Mouse (Mus musculus) hindbrain, embryonic 11.5 days (tissue): ENCODE measurements around the gene Hc. TPM values are rescaled to one million over a fixed set of nuclear protein-coding genes. Genes with fewer than 3 reads are reported as not detected.
A peak's percentile ranks its signal among the peaks of the same experiment; 100 is the strongest.

Experiments
- ATAC-seq: fragments of 200-750 bp; cut with Nextera tagmentation; 2 replicates; pipeline ENCODE4 v1.8.0; 2017; ENCODE audit warnings: mild to moderate bottlenecking, moderate TSS enrichment, moderate library complexity; ENCODE audit not compliant: low FRiP score
- DNase-seq: peaks from one replicate; pipeline ENCODE4 v3.0.0-alpha.2; 2015; ENCODE audit warnings: low spot score
- H3K27ac ChIP-seq: fragments of 300-500 bp; sonication (generic); 2 replicates; pipeline ENCODE4 v1.5.1; 2014; ENCODE audit warnings: mild to moderate bottlenecking, low read depth, low read length
- H3K27me3 ChIP-seq: fragments of 300-500 bp; sonication (generic); 2 replicates; pipeline ENCODE4 v1.6.1; 2014; ENCODE audit warnings: mild to moderate bottlenecking, low read length, moderate library complexity, mixed read lengths; ENCODE audit not compliant: control insufficient read depth, insufficient read depth
- H3K36me3 ChIP-seq: fragments of 300-500 bp; sonication (generic); 2 replicates; pipeline ENCODE4 v1.6.1; 2014; ENCODE audit warnings: mild to moderate bottlenecking, low read length, moderate library complexity, mixed read lengths; ENCODE audit not compliant: control insufficient read depth, insufficient read depth
- H3K4me1 ChIP-seq: fragments of 300-500 bp; sonication (generic); replicated peaks from 2 replicates; pipeline ENCODE4 v1.6.1; 2014; ENCODE audit warnings: low read length, mixed read lengths; ENCODE audit not compliant: control insufficient read depth, insufficient read depth
- H3K4me2 ChIP-seq: fragments of 300-500 bp; sonication (generic); replicated peaks from 2 replicates; pipeline ENCODE4 v1.6.1; 2014; ENCODE audit warnings: mild to moderate bottlenecking, low read depth, low read length
- H3K4me3 ChIP-seq: fragments of 300-500 bp; sonication (generic); 2 replicates; pipeline ENCODE4 v1.5.1; 2014; ENCODE audit warnings: low read depth, low read length
- H3K9ac ChIP-seq: fragments of 300-500 bp; sonication (generic); 2 replicates; pipeline ENCODE4 v1.6.1; 2014; ENCODE audit warnings: low read depth, low read length
- H3K9me3 ChIP-seq: fragments of 300-500 bp; sonication (generic); 2 replicates; pipeline ENCODE4 v1.6.1; 2016; ENCODE audit warnings: low read length; ENCODE audit not compliant: control insufficient read depth
- WGBS: fragments of 180-500 bp; shearing (Covaris S2); extraction: QIAGEN DNeasy Blood & Tissue Kit; methylation state at CpG from one replicate; pipeline ENCODE4 v1.1.7; 2014; 5-methylcytosine and 5-hydroxymethylcytosine counted together
- polyA plus RNA-seq: library from polyadenylated mRNA; unstranded; fragments of >200 nt; fragmentation: Nextera tagmentation; extraction: Ambion mirVana; gene quantifications from 2 replicates; pipeline ENCODE4 v1.2.1, GENCODE M21; 2014

Hc gene
- polyA plus RNA-seq, 1 experiment from 2014 or later: 0.60 TPM

GRCm38 (mm10) chr2:34948622-34949021 is 112.6 kb downstream of the Hc start:
- ATAC-seq (no peak), DNase-seq (no peak)
- H3K27ac ChIP-seq: no peak overlapping the region
- no peak overlapping the region for H3K4me3 ChIP-seq
- no peak overlapping the region for H3K9ac ChIP-seq
- H3K36me3 ChIP-seq: no peaks in the 10 kb centered on the region
- 50% methylated on average over 2 of the region's 2 CpGs for WGBS
- no peak overlapping the region for H3K4me2 ChIP-seq
- H3K9me3 ChIP-seq: no peaks in the 10 kb centered on the region
- H3K4me1 ChIP-seq: no peaks in the 10 kb centered on the region
- H3K27me3 ChIP-seq: no peaks in the 10 kb centered on the region

GRCm38 (mm10) chr2:34946046-34946445 is 115.2 kb downstream of the Hc start:
- no peak overlapping the region for H3K4me3 ChIP-seq
- H3K27me3 ChIP-seq: no peaks in the 10 kb centered on the region
- ATAC-seq (no peak), DNase-seq (no peak)
- 42% methylated on average over 4 of the region's 4 CpGs for WGBS
- H3K27ac ChIP-seq: no peak overlapping the region
- H3K36me3 ChIP-seq: no peaks in the 10 kb centered on the region
- no peaks in the 10 kb centered on the region for H3K4me1 ChIP-seq
- no peak overlapping the region for H3K9ac ChIP-seq
- H3K9me3 ChIP-seq: no peaks in the 10 kb centered on the region
- no peak overlapping the region for H3K4me2 ChIP-seq

DNA sequence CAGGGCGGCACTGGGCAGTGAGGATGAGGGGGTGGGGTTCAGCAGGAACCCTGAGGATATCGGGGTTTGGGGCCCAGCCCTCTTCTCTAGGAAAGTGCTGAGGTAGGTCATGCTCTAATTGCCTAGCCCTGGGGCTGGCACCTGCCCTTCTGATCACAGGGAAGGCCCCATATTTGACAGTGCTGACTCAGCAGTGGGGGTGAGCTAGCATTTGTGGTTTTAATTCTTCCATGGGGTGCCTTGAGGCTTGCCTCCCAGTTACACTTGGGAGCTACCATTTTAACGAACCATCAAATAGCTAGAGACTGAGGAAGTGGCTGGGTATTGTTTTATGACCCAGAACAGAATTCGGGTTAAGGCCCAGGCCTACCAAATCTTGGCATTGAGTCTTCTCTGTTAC is 115.7 kb downstream of the Hc start:
- Histone ChIP-seq H3K4me1 (no peaks in the 10 kb centered on the region), H3K4me3 (no peak overlapping the region), H3K27ac (no peak overlapping the region), H3K36me3 (no peaks in the 10 kb centered on the region), H3K9me3 (no peaks in the 10 kb centered on the region), H3K9ac (no peak overlapping the region), H3K27me3 (no peaks in the 10 kb centered on the region), H3K4me2 (no peak overlapping the region)
- WGBS: 77% methylated on average over 4 of the region's 4 CpGs
- ATAC-seq (no peak), DNase-seq (no peak)

DNA sequence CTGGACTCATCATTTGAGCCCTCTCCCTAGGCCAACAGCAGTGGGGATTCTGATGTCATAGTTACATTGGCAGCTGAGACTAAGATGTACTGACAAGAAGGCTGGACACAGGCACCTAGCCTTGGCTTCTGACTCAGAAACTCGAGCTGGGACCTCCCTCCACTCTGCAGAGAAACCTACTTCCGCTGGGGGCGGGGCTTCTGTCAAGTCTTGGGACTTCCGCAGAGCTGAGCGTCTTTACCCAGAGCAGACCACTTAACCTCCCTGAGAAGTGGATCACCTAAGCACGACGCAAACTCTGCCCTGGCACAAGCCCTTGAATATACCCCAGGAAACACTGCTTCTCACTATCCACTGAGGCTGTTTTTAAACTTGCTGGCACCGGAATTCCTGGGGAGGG is 116.5 kb downstream of the Hc start:
- Histone ChIP-seq H3K27ac (no peak overlapping the region), H3K9ac (no peak overlapping the region), H3K27me3 (no peaks in the 10 kb centered on the region), H3K36me3 (no peaks in the 10 kb centered on the region), H3K9me3 (no peaks in the 10 kb centered on the region), H3K4me3 (no peak overlapping the region), H3K4me1 (no peaks in the 10 kb centered on the region), H3K4me2 (no peak overlapping the region)
- WGBS: 33% methylated on average over 8 of the region's 8 CpGs
- DNase-seq (peak; percentile 29), ATAC-seq (no peak)

GRCm38 (mm10) chr2:34943556-34944120 is 117.6 kb downstream of the Hc start:
- Histone ChIP-seq H3K27me3 (no peaks in the 10 kb centered on the region), H3K4me2 (no peak overlapping the region), H3K4me1 (no peaks in the 10 kb centered on the region), H3K27ac (no peak overlapping the region), H3K9ac (no peak overlapping the region), H3K36me3 (no peaks in the 10 kb centered on the region), H3K4me3 (no peak overlapping the region), H3K9me3 (no peaks in the 10 kb centered on the region)
- ATAC-seq (no peak), DNase-seq (no peak)
- 82% methylated on average over 13 of the region's 13 CpGs for WGBS

- no peaks in the 10 kb centered on the region for H3K36me3 ChIP-seq
- no peak overlapping the region for H3K4me3 ChIP-seq
- no peaks in the 10 kb centered on the region for H3K4me1 ChIP-seq
- DNase-seq (no peak), ATAC-seq (no peak)
- H3K4me2 ChIP-seq: no peak overlapping the region
- H3K27ac ChIP-seq: no peak overlapping the region
- H3K9ac ChIP-seq: no peak overlapping the region
- no peaks in the 10 kb centered on the region for H3K27me3 ChIP-seq
- WGBS: 76% methylated on average over 11 of the region's 11 CpGs
- no peaks in the 10 kb centered on the region for H3K9me3 ChIP-seq
These were observed 120.1 kb downstream of the Hc start for GRCm38 (mm10) chr2:34941061-34941675.

GRCm38 (mm10) chr2:34940246-34940645 is 121.0 kb downstream of the Hc start:
- no peak overlapping the region for H3K9ac ChIP-seq
- no peak overlapping the region for H3K27ac ChIP-seq
- no peaks in the 10 kb centered on the region for H3K4me1 ChIP-seq
- DNase-seq (no peak), ATAC-seq (no peak)
- WGBS: 83% methylated on average over 5 of the region's 5 CpGs
- no peak overlapping the region for H3K4me3 ChIP-seq
- H3K27me3 ChIP-seq: no peaks in the 10 kb centered on the region
- no peaks in the 10 kb centered on the region for H3K36me3 ChIP-seq
- H3K4me2 ChIP-seq: no peak overlapping the region
- no peaks in the 10 kb centered on the region for H3K9me3 ChIP-seq

GRCm38 (mm10) chr2:34938269-34939208 is 122.7 kb downstream of the Hc start:
- H3K4me3 ChIP-seq: no peak overlapping the region
- H3K36me3 ChIP-seq: no peaks in the 10 kb centered on the region
- H3K9ac ChIP-seq: no peak overlapping the region
- H3K4me2 ChIP-seq: no peak overlapping the region
- no peak for DNase-seq
- no peak overlapping the region for H3K27ac ChIP-seq
- H3K27me3 ChIP-seq: no peaks in the 10 kb centered on the region
- 76% methylated on average over 8 of the region's 8 CpGs for WGBS
- no peak for ATAC-seq
- no peaks in the 10 kb centered on the region for H3K9me3 ChIP-seq
- H3K4me1 ChIP-seq: no peaks in the 10 kb centered on the region
